Mouse (Mus musculus) MEL-GATA-1-ER (cell line): ENCODE results near the gene Apba1.

Experiments
- DNase-seq: peaks from one replicate; pipeline ENCODE4 v3.0.0-alpha.2; 2012; ENCODE audit warnings: low read depth; ENCODE audit errors: extremely low read depth

The Apba1 gene

GRCm38 (mm10) chr19:23867052-23867451 is 108.4 kb downstream of the Apba1 start:
- DNase-seq, result no peak

- no peak for DNase-seq
Measured at GRCm38 (mm10) chr19:23867589-23867988, 108.9 kb downstream of the Apba1 start.

- no peak for DNase-seq
Measured at GRCm38 (mm10) chr19:23874502-23874901, 115.8 kb downstream of the Apba1 start.

GRCm38 (mm10) chr19:23875819-23876218 is 117.1 kb downstream of the Apba1 start:
- no peak for DNase-seq

- no peak for DNase-seq
Measured at GRCm38 (mm10) chr19:23879862-23880261, 121.2 kb downstream of the Apba1 start.

- DNase-seq, result no peak
Measured at GRCm38 (mm10) chr19:23886169-23886568, 127.5 kb downstream of the Apba1 start.

- no peak for DNase-seq
Measured at GRCm38 (mm10) chr19:23891421-23891820, 132.7 kb downstream of the Apba1 start.

GRCm38 (mm10) chr19:23892633-23893032 is 133.9 kb downstream of the Apba1 start:
- DNase-seq, result no peak

GRCm38 (mm10) chr19:23893093-23893889 is 134.6 kb downstream of the Apba1 start:
- no peak for DNase-seq

GRCm38 (mm10) chr19:23893946-23894345 is 135.3 kb downstream of the Apba1 start:
- DNase-seq, result no peak

GRCm38 (mm10) chr19:23894822-23895221 is 136.1 kb downstream of the Apba1 start:
- no peak for DNase-seq

GRCm38 (mm10) chr19:23896915-23897314 is 138.2 kb downstream of the Apba1 start:
- no peak for DNase-seq

GRCm38 (mm10) chr19:23898501-23898900 is 139.8 kb downstream of the Apba1 start:
- DNase-seq, result no peak

- no peak for DNase-seq
Measured at GRCm38 (mm10) chr19:23901177-23901576, 142.5 kb downstream of the Apba1 start.

- no peak for DNase-seq
Measured at GRCm38 (mm10) chr19:23901768-23902167, 143.1 kb downstream of the Apba1 start.

- no peak for DNase-seq
Measured at GRCm38 (mm10) chr19:23903066-23903465, 144.4 kb downstream of the Apba1 start.

- DNase-seq, result no peak
Measured at GRCm38 (mm10) chr19:23904922-23905321, 146.2 kb downstream of the Apba1 start.

- no peak for DNase-seq
Measured at GRCm38 (mm10) chr19:23905772-23906171, 147.1 kb downstream of the Apba1 start.

GRCm38 (mm10) chr19:23910345-23910744 is 151.7 kb downstream of the Apba1 start:
- no peak for DNase-seq

- DNase-seq, result no peak
Measured at GRCm38 (mm10) chr19:23919384-23920219, 160.9 kb downstream of the Apba1 start.

- no peak for DNase-seq
Measured at GRCm38 (mm10) chr19:23920220-23920544, 161.5 kb downstream of the Apba1 start.

- no peak for DNase-seq
Measured at GRCm38 (mm10) chr19:23922601-23923000, 163.9 kb downstream of the Apba1 start.

GRCm38 (mm10) chr19:23924057-23924456 is 165.4 kb downstream of the Apba1 start:
- no peak for DNase-seq
